Comparison of ENCODE assay signal across 12 mouse cellular contexts in the genomic region with DNA sequence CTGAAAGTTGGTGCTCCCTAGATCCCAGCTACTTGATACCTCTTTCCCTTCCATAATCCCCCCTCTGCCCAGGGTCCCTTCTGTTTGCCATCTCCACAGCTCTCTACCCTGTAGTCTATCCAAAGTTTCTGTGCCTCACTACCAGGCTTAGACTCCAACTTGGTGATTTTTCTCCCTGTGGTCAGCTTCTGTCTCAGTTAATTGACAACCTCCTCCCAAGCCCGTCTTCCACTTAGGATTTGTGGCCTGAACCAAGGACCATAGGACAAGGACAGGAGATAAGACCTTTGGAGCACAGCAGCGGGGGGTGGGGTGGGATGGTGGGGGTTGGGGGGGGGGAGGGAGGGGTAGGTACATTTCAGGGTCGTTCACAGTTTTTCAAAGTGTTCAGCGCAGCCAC.
"Had no signal": no experiment of that assay in that cellular context is flagged by ENCODE, and none has a peak within 500 bp of the region (broad histone marks: within the 10 kb centered on the region; RNA-seq: fewer than 3 reads in every experiment).

No protein-coding gene starts in this region.

- DNase-seq: liver, postnatal 0 days; lung, adult 2 months; lung, postnatal 14 days; lung, postnatal 4 days; midbrain, embryonic 14.5 days; retina, postnatal 1 day; right cerebral cortex, adult 18-20 months; right cerebral cortex, postnatal 25 days; right cerebral cortex, postnatal 4 days; spleen, adult 18-20 months; thymus, adult 18-20 months; thymus, postnatal 25 days had no signal
